Mouse (Mus musculus) C2C12 (cell line): Measurements from ENCODE around the gene Aldh3b2. TPM values are rescaled to one million over a fixed set of nuclear protein-coding genes. Genes with fewer than 3 reads are reported as not detected.

Experiments
- H3K27me3 ChIP-seq: one replicate; pipeline ENCODE4 v1.6.1; 2011; ENCODE audit not compliant: control insufficient read depth, insufficient read depth, insufficient read length
- H3K36me3 ChIP-seq: one replicate; pipeline ENCODE4 v1.6.1; 2011; ENCODE audit not compliant: control insufficient read depth, insufficient read depth
- H3K4me3 ChIP-seq: one replicate; pipeline ENCODE4 v1.5.1; 2011; ENCODE audit warnings: mild to moderate bottlenecking, control low read depth; ENCODE audit not compliant: poor library complexity, insufficient read depth, severe bottlenecking
- H3K79me2 ChIP-seq: one replicate; pipeline ENCODE4 v1.6.1; 2011; ENCODE audit not compliant: control insufficient read depth, insufficient read depth
- H3K79me3 ChIP-seq: one replicate; pipeline ENCODE4 v1.6.1; 2011; ENCODE audit warnings: low read depth, control low read depth
- H3ac ChIP-seq: one replicate; pipeline ENCODE3; 2011; ENCODE audit warnings: low read depth; ENCODE audit not compliant: control insufficient read depth, insufficient read length
- CEBPB ChIP-seq: IDR thresholded peaks from one replicate; pipeline ENCODE4 v1.6.1; 2011; ENCODE audit warnings: low read depth, mild to moderate bottlenecking, control low read depth, moderate library complexity
- CTCF ChIP-seq: IDR thresholded peaks from one replicate; pipeline ENCODE4 v1.5.1; 2011; ENCODE audit not compliant: control insufficient read depth, insufficient read depth, insufficient read length
- FOSL1 ChIP-seq: IDR thresholded peaks from one replicate; pipeline ENCODE4 v1.8.0; 2011; ENCODE audit warnings: mild to moderate bottlenecking, low read length; ENCODE audit not compliant: poor library complexity, insufficient read depth, severe bottlenecking
- MAX ChIP-seq: IDR thresholded peaks from one replicate; pipeline ENCODE4 v1.6.1; 2011; ENCODE audit warnings: mild to moderate bottlenecking, control low read depth
- MYOD1 ChIP-seq: IDR thresholded peaks from one replicate; pipeline ENCODE4 v1.6.1; 2011; ENCODE audit warnings: low read depth; ENCODE audit not compliant: control insufficient read depth, insufficient read length
- MYOG ChIP-seq: IDR thresholded peaks from one replicate; pipeline ENCODE4 v1.6.1; 2011; ENCODE audit not compliant: control insufficient read depth, insufficient read length; ENCODE audit errors: extremely low read depth
- USF1 ChIP-seq: IDR thresholded peaks from one replicate; pipeline ENCODE4 v1.6.1; 2011; ENCODE audit warnings: low read depth, mild to moderate bottlenecking, control low read depth, moderate library complexity
- polyA plus RNA-seq: library from polyadenylated mRNA; unstranded; fragments of >200 nt; fragmentation: generic; extraction: Trizol; gene quantifications from one replicate; pipeline ENCODE4 v1.2.1, GENCODE M21; 2012; ENCODE audit warnings: missing spikeins

The Aldh3b2 gene
- polyA plus RNA-seq, 1 experiment: not detected

DNA sequence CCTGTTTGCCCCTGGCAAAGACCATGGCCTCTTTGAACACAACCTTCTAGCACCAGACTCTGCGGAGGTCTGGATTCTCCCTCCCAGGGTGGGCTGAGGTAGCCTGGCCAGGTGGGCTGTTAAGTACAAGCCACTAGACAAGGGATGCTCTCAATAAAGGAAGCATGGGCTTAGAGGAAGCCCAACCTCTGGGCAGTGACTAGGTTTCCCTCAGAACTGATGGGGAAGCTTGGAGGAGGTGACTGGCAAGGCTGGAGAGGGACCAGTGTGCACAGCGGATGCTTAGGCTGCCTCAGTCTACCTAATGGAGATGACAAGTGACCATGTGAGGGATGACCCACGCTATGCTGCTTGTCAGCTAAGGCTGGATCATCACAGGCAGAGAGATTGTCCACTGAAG is 19.8 kb downstream of the Aldh3b2 start:
- no peak overlapping the region for H3K4me3 ChIP-seq
- TF ChIP-seq MAX: no peak
- TF ChIP-seq USF1: no peak
- TF ChIP-seq CTCF: no peak
- TF ChIP-seq MYOD1: no peak
- no peak for TF ChIP-seq MYOG
- H3K79me2 ChIP-seq: no peaks in the 10 kb centered on the region
- H3K79me3 ChIP-seq: no peaks in the 10 kb centered on the region
- H3ac ChIP-seq: no peak overlapping the region
- H3K36me3 ChIP-seq: no peaks in the 10 kb centered on the region
- peaks cover 23% of the 10 kb centered on the region for H3K27me3 ChIP-seq

DNA sequence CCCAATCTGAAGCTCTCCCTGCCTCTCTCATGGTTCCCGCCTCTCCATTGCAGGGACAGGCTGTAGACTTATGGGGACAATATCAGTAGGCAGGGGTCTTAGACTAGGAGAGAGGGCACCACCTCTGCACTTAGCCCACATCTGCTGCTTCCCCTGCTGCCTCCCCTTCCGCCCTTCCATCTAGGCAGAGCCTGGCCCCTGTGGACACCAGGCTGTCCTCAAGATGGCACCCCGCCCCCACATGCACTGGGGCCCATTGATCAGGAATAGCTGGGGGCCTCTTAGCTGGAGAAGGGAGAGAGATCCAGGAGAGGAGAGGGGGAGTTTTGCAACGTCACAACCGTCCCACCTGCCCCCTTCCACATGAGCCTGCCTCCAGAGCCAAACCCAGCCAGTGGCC is 20.3 kb downstream of the Aldh3b2 start, which contains the start of gene Tbx10:
Tbx10 (plus strand) TSS at position 337 of the 400 bp plus-strand sequence.
- Histone ChIP-seq H3K36me3 (no peaks in the 10 kb centered on the region), H3K27me3 (peaks cover 23% of the 10 kb centered on the region), H3K79me3 (no peaks in the 10 kb centered on the region), H3K4me3 (no peak within 1 kb of the TSS), H3ac (no peak within 1 kb of the TSS), H3K79me2 (no peaks in the 10 kb centered on the region)
- no peak for TF ChIP-seq CTCF
- no peak for TF ChIP-seq MYOD1
- TF ChIP-seq USF1: no peak

GRCm38 (mm10) chr19:3994932-3995331 is 22.8 kb downstream of the Aldh3b2 start:
- TF ChIP-seq FOSL1 (no peak), USF1 (no peak), CEBPB (no peak), MYOG (no peak), MYOD1 (no peak), MAX (no peak), CTCF (no peak)
- Histone ChIP-seq H3K27me3 (peaks cover 23% of the 10 kb centered on the region), H3K36me3 (no peaks in the 10 kb centered on the region), H3K4me3 (no peak overlapping the region), H3K79me3 (no peaks in the 10 kb centered on the region), H3K79me2 (no peaks in the 10 kb centered on the region), H3ac (no peak overlapping the region)

GRCm38 (mm10) chr19:3995505-3995904 is 23.4 kb downstream of the Aldh3b2 start:
- Histone ChIP-seq H3K79me2 (no peaks in the 10 kb centered on the region), H3K36me3 (no peaks in the 10 kb centered on the region), H3K27me3 (peaks cover 23% of the 10 kb centered on the region), H3ac (no peak overlapping the region), H3K4me3 (no peak overlapping the region), H3K79me3 (no peaks in the 10 kb centered on the region)
- TF ChIP-seq FOSL1 (no peak), CTCF (no peak), MYOD1 (no peak), MAX (no peak), CEBPB (no peak), USF1 (no peak), MYOG (no peak)

GRCm38 (mm10) chr19:3996106-3996505 is 24.0 kb downstream of the Aldh3b2 start:
- Histone ChIP-seq H3ac (no peak overlapping the region), H3K4me3 (no peak overlapping the region), H3K27me3 (peaks cover 23% of the 10 kb centered on the region), H3K79me3 (no peaks in the 10 kb centered on the region), H3K79me2 (no peaks in the 10 kb centered on the region), H3K36me3 (no peaks in the 10 kb centered on the region)
- TF ChIP-seq MYOD1 (no peak), FOSL1 (no peak), USF1 (no peak), CEBPB (no peak)

GRCm38 (mm10) chr19:3996747-3997146 is 24.6 kb downstream of the Aldh3b2 start:
- Histone ChIP-seq H3K79me2 (no peaks in the 10 kb centered on the region), H3K36me3 (no peaks in the 10 kb centered on the region), H3K79me3 (no peaks in the 10 kb centered on the region), H3ac (no peak overlapping the region), H3K4me3 (no peak overlapping the region), H3K27me3 (peaks cover 18% of the 10 kb centered on the region)
- no peak for TF ChIP-seq CEBPB
